Mouse (Mus musculus) neural tube, embryonic 15.5 days (tissue): Measurements from ENCODE around the gene Cyp8b1. TPM values are rescaled to one million over a fixed set of nuclear protein-coding genes. Genes with fewer than 3 reads are reported as not detected.

Source experiments
- ATAC-seq: fragments of 200-750 bp; cut with Nextera tagmentation; 2 replicates; pipeline ENCODE4 v1.8.0; 2017; ENCODE audit warnings: mild to moderate bottlenecking, moderate TSS enrichment, moderate library complexity; ENCODE audit not compliant: low FRiP score
- H3K27ac ChIP-seq: fragments of 300-500 bp; sonication (generic); replicated peaks from 2 replicates; pipeline ENCODE4 v1.5.1; 2015; ENCODE audit warnings: mild to moderate bottlenecking, inconsistent platforms
- H3K27me3 ChIP-seq: fragments of 300-500 bp; sonication (generic); replicated peaks from 2 replicates; pipeline ENCODE4 v1.6.1; 2015; ENCODE audit warnings: inconsistent platforms
- H3K36me3 ChIP-seq: fragments of 300-500 bp; sonication (generic); 2 replicates; pipeline ENCODE4 v1.6.1; 2015; ENCODE audit warnings: inconsistent platforms
- H3K4me1 ChIP-seq: fragments of 300-500 bp; sonication (generic); 2 replicates; pipeline ENCODE4 v1.6.1; 2015; ENCODE audit warnings: inconsistent platforms
- H3K4me2 ChIP-seq: fragments of 300-500 bp; sonication (generic); 2 replicates; pipeline ENCODE4 v1.6.1; 2015; ENCODE audit warnings: inconsistent platforms, mild to moderate bottlenecking, moderate library complexity
- H3K4me3 ChIP-seq: fragments of 300-500 bp; sonication (generic); replicated peaks from 2 replicates; pipeline ENCODE4 v1.5.1; 2015; ENCODE audit warnings: mild to moderate bottlenecking, inconsistent platforms
- H3K9ac ChIP-seq: fragments of 300-500 bp; sonication (generic); replicated peaks from 2 replicates; pipeline ENCODE4 v1.6.1; 2015; ENCODE audit warnings: mild to moderate bottlenecking, inconsistent platforms
- H3K9me3 ChIP-seq: fragments of 300-500 bp; sonication (generic); replicated peaks from 2 replicates; pipeline ENCODE4 v1.6.1; 2016; ENCODE audit warnings: inconsistent platforms
- WGBS: fragments of 180-500 bp; shearing (Covaris S2); methylation state at CpG from one replicate; pipeline ENCODE4 v1.1.7; 2015; ENCODE audit warnings: mixed read lengths; 5-methylcytosine and 5-hydroxymethylcytosine counted together
- polyA plus RNA-seq: library from polyadenylated mRNA; unstranded; fragments of >200 nt; fragmentation: Nextera tagmentation; extraction: Ambion mirVana; gene quantifications from 2 replicates; pipeline ENCODE4 v1.2.1, GENCODE M21; 2015

Cyp8b1 gene
- polyA plus RNA-seq, 1 experiment from 2014 or later: not detected

DNA sequence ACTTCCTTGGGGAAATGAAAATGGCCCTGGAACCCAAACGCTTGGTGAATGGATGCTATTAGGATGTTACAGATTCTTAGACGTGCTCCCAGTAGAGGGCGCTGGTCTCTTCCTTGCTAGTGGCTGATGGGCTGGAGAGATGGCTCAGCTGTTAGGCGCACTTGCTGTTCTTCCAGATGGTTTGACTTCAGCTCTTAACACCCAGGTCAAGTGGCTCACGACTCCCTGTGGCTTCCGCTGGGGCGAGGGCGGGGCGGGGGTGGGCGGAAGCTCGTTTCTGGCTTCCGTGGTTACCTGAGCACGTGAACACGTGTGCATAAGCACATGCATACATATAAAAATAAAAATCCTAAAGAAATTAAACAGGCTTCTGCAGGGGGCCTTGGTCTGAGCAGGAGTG, 35.3 kb downstream of the Cyp8b1 start:
- H3K4me2 ChIP-seq: peak overlapping the region; percentile 32
- H3K4me1 ChIP-seq: peaks cover 5% of the 10 kb centered on the region; the same call in 1 of the 2 replicates
- no peaks in the 10 kb centered on the region for H3K9me3 ChIP-seq
- WGBS: 35% methylated on average over 14 of the region's 14 CpGs
- no peak overlapping the region for H3K4me3 ChIP-seq
- no peak overlapping the region for H3K9ac ChIP-seq
- no peaks in the 10 kb centered on the region for H3K36me3 ChIP-seq
- ATAC-seq: no peak
- no peak overlapping the region for H3K27ac ChIP-seq
- no peaks in the 10 kb centered on the region for H3K27me3 ChIP-seq

GRCm38 (mm10) chr9:121877052-121877740, 38.9 kb downstream of the Cyp8b1 start:
- no peak overlapping the region for H3K4me2 ChIP-seq
- H3K9me3 ChIP-seq: no peaks in the 10 kb centered on the region
- H3K4me3 ChIP-seq: no peak overlapping the region
- no peak overlapping the region for H3K9ac ChIP-seq
- no peak overlapping the region for H3K27ac ChIP-seq
- H3K36me3 ChIP-seq: no peaks in the 10 kb centered on the region
- peaks cover 5% of the 10 kb centered on the region; the same call in 1 of the 2 replicates for H3K4me1 ChIP-seq
- no peak for ATAC-seq
- H3K27me3 ChIP-seq: peaks cover 6% of the 10 kb centered on the region; the same call in 1 of the 2 replicates
- 12% methylated on average over 3 of the region's 3 CpGs for WGBS

DNA sequence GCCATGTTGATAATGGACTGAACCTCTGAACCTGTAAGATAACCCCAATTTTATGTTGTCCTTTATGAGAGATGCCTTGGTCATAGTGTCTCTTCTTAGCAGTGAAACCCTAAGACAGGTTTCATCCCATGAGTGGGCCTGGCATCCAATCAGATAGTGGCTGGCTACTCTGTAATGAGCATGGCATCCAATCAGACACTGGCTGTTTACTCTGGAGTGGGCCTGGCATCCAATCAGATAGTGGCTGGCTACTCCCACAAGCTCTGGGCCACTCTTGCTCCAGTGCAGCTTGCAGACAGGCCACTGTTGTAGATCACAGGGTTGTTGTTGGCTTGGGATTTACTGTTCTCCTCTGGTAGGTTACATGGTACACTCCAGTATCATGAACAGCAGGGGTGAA, 42.5 kb downstream of the Cyp8b1 start:
- H3K36me3 ChIP-seq: no peaks in the 10 kb centered on the region
- no peak overlapping the region for H3K4me3 ChIP-seq
- H3K27me3 ChIP-seq: peaks cover 6% of the 10 kb centered on the region; the same call in 1 of the 2 replicates
- H3K9me3 ChIP-seq: no peaks in the 10 kb centered on the region
- peaks cover 8% of the 10 kb centered on the region; the same call in 1 of the 2 replicates for H3K4me1 ChIP-seq
- H3K9ac ChIP-seq: no peak overlapping the region
- H3K4me2 ChIP-seq: no peak overlapping the region
- H3K27ac ChIP-seq: no peak overlapping the region
- no peak for ATAC-seq

DNA sequence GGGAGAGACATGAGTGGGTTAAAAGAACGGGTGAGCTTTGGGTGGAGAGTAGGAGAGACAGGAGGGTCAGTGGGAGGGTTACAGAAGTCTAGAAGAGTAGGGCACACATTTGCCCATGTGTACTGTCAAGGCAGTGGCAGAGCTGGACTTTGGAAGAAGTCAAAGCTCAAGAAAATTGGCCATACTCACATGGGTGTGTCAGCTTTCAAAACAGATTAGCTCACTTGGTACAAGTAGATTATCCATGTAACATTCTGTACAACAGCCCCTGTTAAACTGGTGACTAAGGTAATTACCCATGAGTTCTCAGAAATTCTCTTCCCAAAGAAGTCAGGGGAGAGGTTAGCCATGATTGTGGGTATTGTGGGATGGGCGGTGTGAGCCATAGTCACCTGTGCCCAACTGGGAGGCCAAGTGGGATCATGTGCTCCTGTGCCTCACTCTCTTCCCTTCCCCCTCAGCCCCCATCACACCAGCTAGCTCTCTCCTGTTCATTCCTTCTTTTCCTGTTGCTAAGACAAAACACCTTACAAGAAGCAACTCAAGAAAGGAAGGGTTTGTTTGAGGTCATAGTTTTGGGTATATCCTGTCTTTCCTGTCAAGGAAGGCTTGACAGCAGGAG, 43.9 kb downstream of the Cyp8b1 start:
- peaks cover 12% of the 10 kb centered on the region; the same call in 1 of the 2 replicates for H3K27me3 ChIP-seq
- no peaks in the 10 kb centered on the region for H3K36me3 ChIP-seq
- H3K9ac ChIP-seq: no peak overlapping the region
- WGBS: 88% methylated on average over 2 of the region's 2 CpGs
- ATAC-seq: no peak
- H3K9me3 ChIP-seq: no peaks in the 10 kb centered on the region
- no peak overlapping the region for H3K27ac ChIP-seq
- no peak overlapping the region for H3K4me2 ChIP-seq
- H3K4me3 ChIP-seq: no peak overlapping the region
- H3K4me1 ChIP-seq: peaks cover 8% of the 10 kb centered on the region; the same call in 1 of the 2 replicates

GRCm38 (mm10) chr9:121869973-121870515, 46.1 kb downstream of the Cyp8b1 start:
- H3K9ac ChIP-seq: no peak overlapping the region
- H3K27me3 ChIP-seq: peaks cover 12% of the 10 kb centered on the region; the same call in 1 of the 2 replicates
- H3K36me3 ChIP-seq: no peaks in the 10 kb centered on the region
- no peak for ATAC-seq
- H3K9me3 ChIP-seq: no peaks in the 10 kb centered on the region
- H3K4me1 ChIP-seq: peaks cover 11% of the 10 kb centered on the region
- H3K4me3 ChIP-seq: no peak overlapping the region
- WGBS: 11% methylated on average over 4 of the region's 4 CpGs
- H3K27ac ChIP-seq: peak overlapping the region; percentile 33; the same call in 1 of the 2 replicates
- H3K4me2 ChIP-seq: no peak overlapping the region

DNA sequence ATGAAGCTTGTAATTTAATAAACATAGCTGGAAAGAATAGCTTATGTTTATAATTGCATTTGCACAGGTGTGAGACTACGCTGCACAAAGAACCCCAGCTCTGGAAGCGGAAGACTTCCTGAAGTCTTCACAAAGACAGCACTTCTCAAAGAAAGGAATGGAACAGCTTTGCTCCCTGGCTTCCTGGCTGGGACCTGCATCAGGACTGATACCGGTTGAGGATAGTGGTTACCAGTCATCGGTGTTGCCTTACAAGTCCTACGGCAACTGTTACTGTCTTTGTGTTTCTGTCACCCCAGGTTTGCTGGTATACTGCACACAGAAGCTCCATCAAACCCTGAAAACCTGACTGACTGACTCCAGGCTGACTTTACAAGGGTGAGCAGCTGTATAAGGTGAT, 46.7 kb downstream of the Cyp8b1 start:
- Histone ChIP-seq H3K27ac (no peak overlapping the region), H3K36me3 (no peaks in the 10 kb centered on the region), H3K9me3 (no peaks in the 10 kb centered on the region), H3K4me2 (no peak overlapping the region), H3K4me3 (no peak overlapping the region), H3K27me3 (peaks cover 12% of the 10 kb centered on the region; the same call in 1 of the 2 replicates), H3K9ac (no peak overlapping the region), H3K4me1 (peaks cover 11% of the 10 kb centered on the region)
- ATAC-seq: no peak
- WGBS: 79% methylated on average over 5 of the region's 5 CpGs

GRCm38 (mm10) chr9:121868236-121868635, 47.9 kb downstream of the Cyp8b1 start:
- no peak overlapping the region for H3K4me3 ChIP-seq
- no peak overlapping the region for H3K9ac ChIP-seq
- H3K36me3 ChIP-seq: no peaks in the 10 kb centered on the region
- H3K27ac ChIP-seq: no peak overlapping the region
- no peak overlapping the region for H3K4me2 ChIP-seq
- no peaks in the 10 kb centered on the region for H3K9me3 ChIP-seq
- ATAC-seq: no peak
- H3K4me1 ChIP-seq: peaks cover 11% of the 10 kb centered on the region
- 0 out of 2 replicates have a peak, but pooled peaks cover 12% of the 10 kb centered on the region for H3K27me3 ChIP-seq
- WGBS: 91% methylated on average over 6 of the region's 6 CpGs

- H3K36me3 ChIP-seq: no peaks in the 10 kb centered on the region
- no peak for ATAC-seq
- H3K4me2 ChIP-seq: no peak overlapping the region
- 93% methylated on average over 6 of the region's 6 CpGs for WGBS
- no peaks in the 10 kb centered on the region for H3K9me3 ChIP-seq
- H3K4me3 ChIP-seq: no peak overlapping the region
- H3K27me3 ChIP-seq: 0 out of 2 replicates have a peak, but pooled peaks cover 11% of the 10 kb centered on the region
- no peak overlapping the region for H3K27ac ChIP-seq
- H3K9ac ChIP-seq: no peak overlapping the region
- H3K4me1 ChIP-seq: peaks cover 11% of the 10 kb centered on the region
Observed at GRCm38 (mm10) chr9:121867632-121868031, 48.5 kb downstream of the Cyp8b1 start.

- peaks cover 11% of the 10 kb centered on the region for H3K4me1 ChIP-seq
- WGBS: 22% methylated on average over 3 of the region's 3 CpGs
- no peak overlapping the region for H3K4me2 ChIP-seq
- 0 out of 2 replicates have a peak, but pooled peaks cover 6% of the 10 kb centered on the region for H3K27me3 ChIP-seq
- no peak overlapping the region for H3K4me3 ChIP-seq
- no peak for ATAC-seq
- no peaks in the 10 kb centered on the region for H3K9me3 ChIP-seq
- no peaks in the 10 kb centered on the region for H3K36me3 ChIP-seq
- H3K27ac ChIP-seq: no peak overlapping the region
- H3K9ac ChIP-seq: no peak overlapping the region
Observed at GRCm38 (mm10) chr9:121865425-121866008, 50.6 kb downstream of the Cyp8b1 start.

- Histone ChIP-seq H3K9me3 (no peaks in the 10 kb centered on the region), H3K4me2 (no peak overlapping the region), H3K9ac (no peak overlapping the region), H3K27ac (no peak overlapping the region), H3K4me1 (peaks cover 8% of the 10 kb centered on the region), H3K27me3 (0 out of 2 replicates have a peak, but pooled peaks cover 6% of the 10 kb centered on the region), H3K4me3 (no peak overlapping the region), H3K36me3 (no peaks in the 10 kb centered on the region)
- WGBS: 68% methylated on average over 4 of the region's 4 CpGs
- no peak for ATAC-seq
Observed at GRCm38 (mm10) chr9:121864837-121865236, 51.3 kb downstream of the Cyp8b1 start.
